Mouse (Mus musculus): Measurements from ENCODE around the gene Muc15.

The Muc15 gene

DNA sequence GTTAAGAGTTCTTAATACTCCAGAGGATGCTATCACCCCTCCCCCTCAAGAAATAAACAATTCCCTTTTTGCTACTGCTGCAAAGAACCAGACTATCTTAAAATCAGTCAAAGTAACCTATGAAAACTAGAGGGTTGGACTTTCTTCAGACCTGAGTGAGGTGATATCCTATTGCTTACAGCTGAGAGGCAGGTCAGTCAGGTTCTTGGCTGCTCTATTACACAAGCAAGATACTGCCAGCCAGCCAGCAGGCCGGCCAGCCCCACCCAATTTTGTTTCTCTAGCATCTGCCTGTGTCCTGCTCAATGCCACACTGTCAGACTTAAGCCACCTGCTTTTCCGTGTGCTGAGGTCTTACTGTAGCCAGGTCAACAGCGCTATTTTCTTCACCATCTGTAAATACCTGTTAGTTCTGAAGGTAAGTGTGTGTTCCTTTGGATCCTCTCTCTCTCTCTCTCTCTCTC is at the start of gene Muc15:
Gene Muc15, plus strand, starts transcription at position 51 of the 464 bp plus-strand sequence.
- DNase-seq (ENCODE audit: low read depth) = no peak

- DNase-seq (ENCODE audit: low read depth) = no peak
Measured at GRCm38 (mm10) chr2:110709436-110709835, 11.7 kb upstream of the Muc15 start.

- no peak for DNase-seq (ENCODE audit: low read depth)
Measured at GRCm38 (mm10) chr2:110710055-110710720, 11.0 kb upstream of the Muc15 start.

DNA sequence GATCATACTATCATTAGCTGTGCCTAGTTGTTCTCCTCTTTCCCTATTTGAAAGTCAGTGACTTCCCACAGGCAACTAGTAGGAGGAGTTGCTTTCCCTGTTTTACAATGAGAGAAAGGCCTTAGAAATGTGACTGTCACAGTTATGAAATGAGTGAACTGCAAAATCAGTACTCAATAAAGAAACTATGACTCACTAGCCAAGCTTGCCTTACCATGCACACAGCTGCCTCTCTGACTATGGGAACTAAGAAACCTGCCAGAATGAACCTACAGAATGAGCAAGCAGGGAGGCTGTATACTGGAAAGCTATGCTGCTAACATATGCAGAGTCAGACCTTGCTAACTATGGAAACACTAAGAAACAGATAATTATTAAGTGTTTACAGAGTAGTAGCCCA is 2.1 kb upstream of the Muc15 start:
- DNase-seq (ENCODE audit: low read depth) = no peak

DNA sequence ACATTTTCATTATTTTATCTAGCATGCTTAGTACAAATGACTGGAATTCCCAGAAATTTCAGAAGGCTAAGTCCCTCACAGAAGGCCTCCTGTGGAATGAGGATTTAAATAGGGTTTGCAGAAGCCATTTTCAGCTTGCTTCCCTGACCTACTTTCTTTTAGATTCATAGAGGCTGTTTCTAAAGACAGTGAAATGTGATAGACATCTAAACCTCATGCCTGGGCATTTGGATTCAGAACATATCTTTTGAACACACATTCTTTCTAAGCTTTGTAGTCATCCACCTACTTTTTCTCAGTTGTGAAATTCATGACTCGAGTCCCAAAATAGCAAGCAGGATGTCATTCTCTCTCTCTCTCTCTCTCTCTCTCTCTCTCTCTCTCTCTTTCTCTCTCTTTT is 1.1 kb downstream of the Muc15 start:
- DNase-seq (ENCODE audit: low read depth) = no peak

GRCm38 (mm10) chr2:110726106-110726505 is 5.0 kb downstream of the Muc15 start:
- DNase-seq (ENCODE audit: low read depth) = no peak

GRCm38 (mm10) chr2:110737236-110737635 is 16.1 kb downstream of the Muc15 start:
- no peak for DNase-seq (ENCODE audit: low read depth)

DNA sequence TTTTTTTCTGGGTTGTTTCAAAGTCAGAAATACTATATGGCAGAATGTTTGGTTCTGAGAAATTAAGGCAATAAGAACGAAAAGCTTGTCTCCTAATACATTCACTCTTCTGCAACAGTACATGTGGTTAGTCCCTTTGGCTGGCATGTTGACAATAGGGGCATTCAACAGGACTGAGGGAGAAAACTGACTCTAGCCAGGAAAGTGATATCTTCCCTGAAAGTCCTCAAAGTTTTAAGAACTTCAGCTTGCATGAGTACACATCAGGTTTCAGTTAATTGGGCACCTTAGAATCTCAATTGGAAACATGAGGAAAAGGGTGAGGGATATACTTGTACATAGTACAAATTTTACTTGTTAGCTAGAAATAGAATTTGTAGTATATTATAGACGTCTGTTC is 16.8 kb downstream of the Muc15 start:
- no peak for DNase-seq (ENCODE audit: low read depth)

DNA sequence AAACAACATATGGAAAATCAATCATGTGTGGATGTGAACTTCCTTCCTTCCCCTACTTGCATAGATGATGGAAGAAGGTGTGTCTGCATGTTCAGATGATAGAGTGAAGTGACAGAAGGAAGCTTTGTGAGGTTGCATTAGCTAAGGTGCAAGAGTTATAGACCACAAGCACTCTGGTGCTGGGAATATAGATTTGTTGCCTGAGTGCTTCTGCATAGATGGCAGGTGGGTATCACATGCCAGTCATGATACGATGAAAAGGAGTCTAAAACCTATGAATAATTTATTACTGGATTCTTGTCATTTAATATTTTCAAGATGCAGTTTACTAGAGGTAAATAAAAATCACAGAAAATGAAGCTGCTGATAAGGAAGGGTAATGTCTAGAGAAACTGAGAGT is 18.6 kb downstream of the Muc15 start:
- DNase-seq (ENCODE audit: low read depth) = no peak

GRCm38 (mm10) chr2:110740493-110740892 is 19.4 kb downstream of the Muc15 start:
- no peak for DNase-seq (ENCODE audit: low read depth)

DNA sequence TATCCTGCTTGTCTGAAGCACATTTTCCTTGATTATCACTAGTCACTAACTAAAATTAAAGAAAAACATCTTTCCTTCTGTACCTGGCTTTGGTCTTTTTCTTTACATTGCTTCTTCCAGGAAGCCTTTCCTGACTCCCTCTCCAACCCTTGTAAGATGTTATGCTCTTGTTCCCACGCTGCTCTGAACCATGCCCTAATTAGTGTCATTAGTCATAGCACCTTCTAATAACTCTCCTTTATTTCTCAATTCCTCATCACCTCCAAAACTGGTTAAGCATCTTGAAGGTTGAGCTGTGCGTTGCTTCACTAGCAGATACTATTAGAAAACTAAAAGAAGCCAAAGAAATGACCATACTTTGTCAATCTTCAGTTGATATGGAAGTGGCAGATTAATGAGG is 36.4 kb downstream of the Muc15 start:
- DNase-seq (ENCODE audit: low read depth) = no peak

DNA sequence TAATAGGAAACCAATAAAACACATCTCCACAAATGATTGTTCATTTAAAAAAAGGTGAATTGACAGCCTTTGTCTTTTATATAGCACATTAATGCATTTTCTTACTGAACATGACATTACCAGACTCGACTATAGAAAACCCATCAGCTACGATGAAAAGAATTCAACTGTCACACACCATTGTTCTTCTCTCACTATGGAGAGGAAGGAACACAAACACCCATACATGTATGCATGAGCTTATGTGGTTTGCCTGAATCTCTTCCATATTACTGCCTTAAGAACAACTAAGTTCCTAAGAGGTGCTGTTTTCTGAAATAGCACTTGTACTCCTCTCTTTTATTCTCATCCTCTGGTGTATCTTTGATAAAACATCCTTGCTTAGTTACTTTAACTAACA is 38.3 kb downstream of the Muc15 start:
- no peak for DNase-seq (ENCODE audit: low read depth)

- DNase-seq (ENCODE audit: low read depth) = no peak
Measured at GRCm38 (mm10) chr2:110787396-110787795, 66.3 kb downstream of the Muc15 start.
